Mouse (Mus musculus) midbrain, embryonic 13.5 days (tissue): ENCODE measurements around the gene Adamts2. TPM values are rescaled to one million over a fixed set of nuclear protein-coding genes. Genes with fewer than 3 reads are reported as not detected.

ENCODE experiments used
- ATAC-seq: fragments of 200-750 bp; cut with Nextera tagmentation; 2 replicates; pipeline ENCODE4 v1.8.0; 2017; ENCODE audit warnings: mild to moderate bottlenecking, moderate TSS enrichment, moderate library complexity
- H3K27ac ChIP-seq: fragments of 300-500 bp; sonication (generic); 2 replicates; pipeline ENCODE4 v1.5.1; 2015; ENCODE audit warnings: inconsistent platforms, mild to moderate bottlenecking, moderate library complexity
- H3K27me3 ChIP-seq: fragments of 300-500 bp; sonication (generic); 2 replicates; pipeline ENCODE4 v1.6.1; 2015; ENCODE audit warnings: mild to moderate bottlenecking, inconsistent platforms
- H3K36me3 ChIP-seq: fragments of 300-500 bp; sonication (generic); 2 replicates; pipeline ENCODE4 v1.6.1; 2015; ENCODE audit warnings: mild to moderate bottlenecking, inconsistent platforms
- H3K4me1 ChIP-seq: fragments of 300-500 bp; sonication (generic); replicated peaks from 2 replicates; pipeline ENCODE4 v1.6.1; 2015; ENCODE audit warnings: inconsistent platforms
- H3K4me2 ChIP-seq: fragments of 300-500 bp; sonication (generic); replicated peaks from 2 replicates; pipeline ENCODE4 v1.6.1; 2015; ENCODE audit warnings: moderate library complexity, mild to moderate bottlenecking, inconsistent platforms
- H3K4me3 ChIP-seq: fragments of 300-500 bp; sonication (generic); replicated peaks from 2 replicates; pipeline ENCODE4 v1.5.1; 2015; ENCODE audit warnings: mild to moderate bottlenecking, inconsistent platforms
- H3K9ac ChIP-seq: fragments of 300-500 bp; sonication (generic); replicated peaks from 2 replicates; pipeline ENCODE4 v1.6.1; 2015; ENCODE audit warnings: mild to moderate bottlenecking, inconsistent platforms
- H3K9me3 ChIP-seq: fragments of 300-500 bp; sonication (generic); 2 replicates; pipeline ENCODE4 v1.6.1; 2016; ENCODE audit warnings: mild to moderate bottlenecking, inconsistent platforms
- WGBS: fragments of 180-500 bp; shearing (Covaris S2); methylation state at CpG from one replicate; pipeline ENCODE4 v1.1.7; 2015; 5-methylcytosine and 5-hydroxymethylcytosine counted together
- polyA plus RNA-seq: library from polyadenylated mRNA; unstranded; fragments of >200 nt; fragmentation: Nextera tagmentation; extraction: Ambion mirVana; gene quantifications from 2 replicates; pipeline ENCODE4 v1.2.1, GENCODE M21; 2015

Adamts2 gene
- 1.6 and 1.9 TPM in 2 replicates for polyA plus RNA-seq

- peaks cover 65% of the 10 kb centered on the region for H3K27me3 ChIP-seq
- H3K9ac ChIP-seq, result peak within 1 kb of the TSS; percentile 64
- no peaks in the 10 kb centered on the region for H3K9me3 ChIP-seq
- WGBS, result 1% methylated on average over 78 of the region's 82 CpGs
- no peak within 1 kb of the TSS for H3K27ac ChIP-seq
- peak within 1 kb of the TSS; percentile 63 for H3K4me3 ChIP-seq
- peaks cover 23% of the 10 kb centered on the region for H3K4me1 ChIP-seq
- peak within 1 kb of the TSS; percentile 93 for H3K4me2 ChIP-seq
- peak; percentile 75 for ATAC-seq
- no peaks in the 10 kb centered on the region for H3K36me3 ChIP-seq
Observed at GRCm38 (mm10) chr11:50601641-50602355, at the start of gene Adamts2. Gene Adamts2 (plus strand): TSS chr11:50602084.

GRCm38 (mm10) chr11:50557064-50557463 lies 44.8 kb upstream of the Adamts2 start:
- peaks cover 5% of the 10 kb centered on the region; the same call in 1 of the 2 replicates for H3K9me3 ChIP-seq
- WGBS, result 89% methylated on average over 3 of the region's 3 CpGs
- H3K4me2 ChIP-seq, result no peak overlapping the region
- no peaks in the 10 kb centered on the region for H3K27me3 ChIP-seq
- no peaks in the 10 kb centered on the region for H3K36me3 ChIP-seq
- no peaks in the 10 kb centered on the region for H3K4me1 ChIP-seq
- H3K4me3 ChIP-seq, result no peak overlapping the region
- H3K27ac ChIP-seq, result no peak overlapping the region
- ATAC-seq, result no peak
- H3K9ac ChIP-seq, result no peak overlapping the region

GRCm38 (mm10) chr11:50559108-50559507 lies 42.8 kb upstream of the Adamts2 start:
- Histone ChIP-seq H3K27ac (no peak overlapping the region), H3K4me1 (no peaks in the 10 kb centered on the region), H3K9me3 (peaks cover 5% of the 10 kb centered on the region; the same call in 1 of the 2 replicates), H3K9ac (no peak overlapping the region), H3K36me3 (no peaks in the 10 kb centered on the region), H3K27me3 (no peaks in the 10 kb centered on the region), H3K4me3 (no peak overlapping the region), H3K4me2 (no peak overlapping the region)
- WGBS, result 42% methylated on average over 4 of the region's 4 CpGs
- ATAC-seq, result no peak

- Histone ChIP-seq H3K4me2 (no peak overlapping the region), H3K4me1 (no peaks in the 10 kb centered on the region), H3K4me3 (no peak overlapping the region), H3K9ac (no peak overlapping the region), H3K27me3 (no peaks in the 10 kb centered on the region), H3K36me3 (no peaks in the 10 kb centered on the region), H3K9me3 (no peaks in the 10 kb centered on the region), H3K27ac (no peak overlapping the region)
- ATAC-seq, result no peak
- WGBS, result 84% methylated on average over 20 of the region's 20 CpGs
Observed at GRCm38 (mm10) chr11:50565466-50566211, 36.2 kb upstream of the Adamts2 start.

- Histone ChIP-seq H3K4me1 (peaks cover 7% of the 10 kb centered on the region), H3K4me2 (no peak overlapping the region), H3K4me3 (no peak overlapping the region), H3K27me3 (no peaks in the 10 kb centered on the region), H3K9me3 (no peaks in the 10 kb centered on the region), H3K9ac (no peak overlapping the region), H3K27ac (peak overlapping the region; percentile 44; the same call in 1 of the 2 replicates), H3K36me3 (no peaks in the 10 kb centered on the region)
- WGBS, result 52% methylated on average over 6 of the region's 6 CpGs
- ATAC-seq, result peak; percentile 67
Observed at GRCm38 (mm10) chr11:50571448-50571847, 30.4 kb upstream of the Adamts2 start.

- Histone ChIP-seq H3K4me3 (no peak overlapping the region), H3K4me1 (peaks cover 3% of the 10 kb centered on the region), H3K9me3 (no peaks in the 10 kb centered on the region), H3K27me3 (no peaks in the 10 kb centered on the region), H3K36me3 (no peaks in the 10 kb centered on the region), H3K9ac (no peak overlapping the region), H3K4me2 (no peak overlapping the region), H3K27ac (no peak overlapping the region)
- WGBS, result 65% methylated on average over 4 of the region's 4 CpGs
- ATAC-seq, result no peak
Observed at GRCm38 (mm10) chr11:50576521-50576920, 25.4 kb upstream of the Adamts2 start.

- no peak overlapping the region for H3K4me3 ChIP-seq
- no peak overlapping the region for H3K4me2 ChIP-seq
- WGBS, result 58% methylated on average over 7 of the region's 7 CpGs
- H3K9ac ChIP-seq, result no peak overlapping the region
- no peaks in the 10 kb centered on the region for H3K4me1 ChIP-seq
- H3K27ac ChIP-seq, result no peak overlapping the region
- no peaks in the 10 kb centered on the region for H3K36me3 ChIP-seq
- H3K9me3 ChIP-seq, result no peaks in the 10 kb centered on the region
- no peaks in the 10 kb centered on the region for H3K27me3 ChIP-seq
- no peak for ATAC-seq
Observed at GRCm38 (mm10) chr11:50587026-50587425, 14.9 kb upstream of the Adamts2 start.

- no peak overlapping the region for H3K4me2 ChIP-seq
- no peak overlapping the region for H3K27ac ChIP-seq
- H3K4me1 ChIP-seq, result no peaks in the 10 kb centered on the region
- H3K9me3 ChIP-seq, result no peaks in the 10 kb centered on the region
- H3K4me3 ChIP-seq, result no peak overlapping the region
- WGBS, result 7% methylated on average over 3 of the region's 3 CpGs
- H3K9ac ChIP-seq, result no peak overlapping the region
- H3K27me3 ChIP-seq, result no peaks in the 10 kb centered on the region
- no peaks in the 10 kb centered on the region for H3K36me3 ChIP-seq
- ATAC-seq, result no peak
Observed at GRCm38 (mm10) chr11:50587787-50588186, 14.1 kb upstream of the Adamts2 start.

GRCm38 (mm10) chr11:50589060-50589459 lies 12.8 kb upstream of the Adamts2 start:
- H3K9me3 ChIP-seq, result no peaks in the 10 kb centered on the region
- H3K27me3 ChIP-seq, result no peaks in the 10 kb centered on the region
- no peak overlapping the region for H3K9ac ChIP-seq
- no peaks in the 10 kb centered on the region for H3K36me3 ChIP-seq
- 40% methylated on average over 11 of the region's 11 CpGs for WGBS
- H3K27ac ChIP-seq, result no peak overlapping the region
- H3K4me3 ChIP-seq, result no peak overlapping the region
- no peak for ATAC-seq
- H3K4me1 ChIP-seq, result no peaks in the 10 kb centered on the region
- H3K4me2 ChIP-seq, result no peak overlapping the region

GRCm38 (mm10) chr11:50591053-50591452 lies 10.8 kb upstream of the Adamts2 start:
- H3K9ac ChIP-seq, result no peak overlapping the region
- WGBS, result 92% methylated on average over 13 of the region's 13 CpGs
- no peak overlapping the region for H3K4me3 ChIP-seq
- H3K27ac ChIP-seq, result no peak overlapping the region
- H3K4me1 ChIP-seq, result no peaks in the 10 kb centered on the region
- no peak overlapping the region for H3K4me2 ChIP-seq
- no peaks in the 10 kb centered on the region for H3K27me3 ChIP-seq
- H3K9me3 ChIP-seq, result no peaks in the 10 kb centered on the region
- no peaks in the 10 kb centered on the region for H3K36me3 ChIP-seq
- no peak for ATAC-seq

- Histone ChIP-seq H3K4me2 (no peak overlapping the region), H3K9ac (0 out of 2 replicates have a peak overlapping the region, but pooled peaks have one; percentile 6), H3K4me3 (no peak overlapping the region), H3K27ac (0 out of 2 replicates have a peak overlapping the region, but pooled peaks have one; percentile 30), H3K36me3 (no peaks in the 10 kb centered on the region), H3K9me3 (no peaks in the 10 kb centered on the region), H3K27me3 (no peaks in the 10 kb centered on the region), H3K4me1 (no peaks in the 10 kb centered on the region)
- ATAC-seq, result no peak
- 80% methylated on average over 16 of the region's 16 CpGs for WGBS
Observed at GRCm38 (mm10) chr11:50592892-50593553, 8.9 kb upstream of the Adamts2 start.

GRCm38 (mm10) chr11:50596571-50596970 lies 5.3 kb upstream of the Adamts2 start:
- Histone ChIP-seq H3K9ac (no peak overlapping the region), H3K4me3 (no peak overlapping the region), H3K27me3 (peaks cover 26% of the 10 kb centered on the region), H3K27ac (no peak overlapping the region), H3K9me3 (no peaks in the 10 kb centered on the region), H3K4me2 (no peak overlapping the region), H3K4me1 (peaks cover 4% of the 10 kb centered on the region; the same call in 1 of the 2 replicates), H3K36me3 (no peaks in the 10 kb centered on the region)
- WGBS, result 88% methylated on average over 2 of the region's 2 CpGs
- ATAC-seq, result no peak
